Mouse (Mus musculus) bone marrow macrophage, adult 2 months (primary cell): ENCODE data around the gene Exosc8. TPM values are rescaled to one million over a fixed set of nuclear protein-coding genes. Genes with fewer than 3 reads are reported as not detected.
A peak's percentile ranks its signal among the peaks of the same experiment; 100 is the strongest.

Source experiments
- H3K27ac ChIP-seq: 2 replicates; pipeline ENCODE4 v1.5.1; 2012; ENCODE audit warnings: low read depth, low read length; ENCODE audit not compliant: insufficient read depth
- H3K4me1 ChIP-seq: 2 replicates; pipeline ENCODE4 v1.6.1; 2012; ENCODE audit warnings: low read length; ENCODE audit not compliant: control insufficient read depth, insufficient read depth
- H3K4me3 ChIP-seq: 2 replicates; pipeline ENCODE4 v1.5.1; 2012; ENCODE audit warnings: mild to moderate bottlenecking, low read length, moderate library complexity; ENCODE audit not compliant: insufficient read depth
- CTCF ChIP-seq: IDR thresholded peaks from 2 replicates; pipeline ENCODE4 v1.5.1; 2012; ENCODE audit warnings: low read depth, mild to moderate bottlenecking, low read length, moderate library complexity
- POLR2A ChIP-seq: IDR thresholded peaks from 2 replicates; pipeline ENCODE4 v1.6.1; 2012; ENCODE audit warnings: mild to moderate bottlenecking, low read depth, low read length, borderline replicate concordance
- polyA plus RNA-seq: library from polyadenylated mRNA; stranded (reverse); fragments of >200 nt; gene quantifications from 2 replicates; pipeline ENCODE4 v1.2.4, GENCODE M21; 2012; ENCODE audit not compliant: missing spikeins, insufficient read depth, insufficient read length

Exosc8 gene
- polyA plus RNA-seq, 1 experiment: 36.4 TPM

GRCm38 (mm10) chr3:54761258-54761657 lies 26.1 kb upstream of the Exosc8 start:
- Histone ChIP-seq H3K27ac (no peak overlapping the region), H3K4me3 (no peak overlapping the region), H3K4me1 (no peaks in the 10 kb centered on the region)
- no peak for TF ChIP-seq POLR2A
- TF ChIP-seq CTCF: no peak

- H3K4me1 ChIP-seq: no peaks in the 10 kb centered on the region
- no peak for TF ChIP-seq CTCF
- no peak for TF ChIP-seq POLR2A
- H3K4me3 ChIP-seq: no peak overlapping the region
- no peak overlapping the region for H3K27ac ChIP-seq
Measured at GRCm38 (mm10) chr3:54760321-54761115, 25.3 kb upstream of the Exosc8 start.

- Histone ChIP-seq H3K4me1 (no peaks in the 10 kb centered on the region), H3K27ac (no peak overlapping the region), H3K4me3 (no peak overlapping the region)
- no peak for TF ChIP-seq POLR2A
- TF ChIP-seq CTCF: no peak
Measured at GRCm38 (mm10) chr3:54759211-54759610, 24.0 kb upstream of the Exosc8 start.

GRCm38 (mm10) chr3:54757446-54757845 lies 22.3 kb upstream of the Exosc8 start:
- Histone ChIP-seq H3K4me1 (no peaks in the 10 kb centered on the region), H3K27ac (no peak overlapping the region), H3K4me3 (no peak overlapping the region)
- TF ChIP-seq POLR2A (no peak), CTCF (no peak)

- H3K4me3 ChIP-seq: peak overlapping the region; percentile 67
- TF ChIP-seq POLR2A (no peak), CTCF (no peak)
Measured at GRCm38 (mm10) chr3:54756058-54756457, 20.9 kb upstream of the Exosc8 start.

GRCm38 (mm10) chr3:54755145-54756041 lies 20.2 kb upstream of the Exosc8 start, which contains the start of gene Smad9:
Gene Smad9, plus strand, starts transcription at chr3:54755582.
- no peak for TF ChIP-seq POLR2A
- TF ChIP-seq CTCF: no peak
- H3K4me1 ChIP-seq: no peaks in the 10 kb centered on the region
- peak within 1 kb of the TSS; percentile 67 for H3K4me3 ChIP-seq
- H3K27ac ChIP-seq: no peak within 1 kb of the TSS

More at GRCm38 (mm10) chr3:54756058-54756457, 20.9 kb upstream of the Exosc8 start:
- Histone ChIP-seq H3K27ac (no peak overlapping the region), H3K4me1 (no peaks in the 10 kb centered on the region)

- H3K4me3 ChIP-seq: no peak overlapping the region
- TF ChIP-seq POLR2A: no peak
- TF ChIP-seq CTCF: no peak
- no peak overlapping the region for H3K27ac ChIP-seq
- H3K4me1 ChIP-seq: no peaks in the 10 kb centered on the region
Measured at GRCm38 (mm10) chr3:54753411-54753810, 18.2 kb upstream of the Exosc8 start.

- no peak for TF ChIP-seq POLR2A
- H3K4me1 ChIP-seq: no peaks in the 10 kb centered on the region
- no peak overlapping the region for H3K27ac ChIP-seq
- no peak overlapping the region for H3K4me3 ChIP-seq
Measured at GRCm38 (mm10) chr3:54745799-54746198, 10.6 kb upstream of the Exosc8 start.

- peaks cover 15% of the 10 kb centered on the region for H3K4me1 ChIP-seq
- TF ChIP-seq CTCF (no peak), POLR2A (no peak)
Measured at GRCm38 (mm10) chr3:54741965-54742364, 6.8 kb upstream of the Exosc8 start.

GRCm38 (mm10) chr3:54737317-54737716 lies 2.1 kb upstream of the Exosc8 start:
- H3K4me3 ChIP-seq: no peak overlapping the region
- no peak for TF ChIP-seq CTCF
- no peak for TF ChIP-seq POLR2A
- H3K27ac ChIP-seq: no peak overlapping the region
- H3K4me1 ChIP-seq: peaks cover 15% of the 10 kb centered on the region

More at GRCm38 (mm10) chr3:54741965-54742364, 6.8 kb upstream of the Exosc8 start:
- Histone ChIP-seq H3K4me3 (no peak overlapping the region), H3K27ac (no peak overlapping the region)
